Comparison of ENCODE assay signal across 10 mouse cellular contexts in genomic region chr5:143369611-143370255, GRCm38 (mm10). TPM values are rescaled to one million over a fixed set of nuclear protein-coding genes. Genes with fewer than 3 reads are reported as not detected.
DNase-seq lines count a peak whose midpoint lies in the region; ATAC-seq and TF ChIP-seq lines count a peak whose summit lies in the region.
"Had no signal": no experiment of that assay in that cellular context is flagged by ENCODE, and none has a peak within 500 bp of the region (broad histone marks: within the 10 kb centered on the region; RNA-seq: fewer than 3 reads in every experiment).

No protein-coding gene starts in this region.

- no peak for DNase-seq in kidney, adult 11 months
- DNase-seq in forebrain, embryonic 14.5 days (ENCODE audit: low spot score), result no peak
- no peak for DNase-seq in lung, postnatal 10 days
- no peak for DNase-seq in left cerebral cortex, adult 8-10 months (ENCODE audit: low spot score in 2 of 2)
- DNase-seq: kidney, adult 18-20 months had no signal

- peaks cover 93% of the 10 kb centered on the region for H3K27me3 ChIP-seq in kidney, embryonic 15.5 days
- peaks cover 68% of the 10 kb centered on the region for H3K27me3 ChIP-seq in forebrain, embryonic 14.5 days (replicated peaks; ENCODE audit: control insufficient read depth, insufficient read depth, low read length)

- no peak for TF ChIP-seq CTCF in cortical plate, adult 2 months (IDR thresholded peaks at IDR 0.05; ENCODE audit: extremely low read depth, insufficient read depth, low read length)

- H3K4me1 ChIP-seq in kidney, embryonic 15.5 days, result peaks cover 19% of the 10 kb centered on the region
- no peaks in the 10 kb centered on the region for H3K4me1 ChIP-seq in cortical plate, adult 2 months (ENCODE audit: control insufficient read depth, insufficient read depth, low read length)
- H3K4me1 ChIP-seq in forebrain, embryonic 14.5 days (ENCODE audit: control insufficient read depth, insufficient read depth, low read length), result no peaks in the 10 kb centered on the region; the same call in 1 of the 2 replicates

- H3K4me3 ChIP-seq in kidney, embryonic 15.5 days (replicated peaks), result peak overlapping the region; percentile 34
- peak overlapping the region; percentile 10; the same call in 1 of the 2 replicates for H3K4me3 ChIP-seq in cortical plate, adult 2 months (ENCODE audit: insufficient read depth, low read length)
- H3K4me3 ChIP-seq in forebrain, embryonic 14.5 days (ENCODE audit: low read depth, low read length), result peak overlapping the region; percentile 28

- ATAC-seq in kidney, embryonic 15.5 days (replicated peaks; ENCODE audit: low FRiP score), result no peak
- no peak for ATAC-seq in forebrain, embryonic 14.5 days
- ATAC-seq in megakaryocyte progenitor cell, adult 5-6 weeks (replicated peaks; ENCODE audit: poor library complexity), result 0 out of 2 replicates have a peak, but pooled peaks have one; percentile 12
- no peak for ATAC-seq in monocyte, adult 5-6 weeks (replicated peaks; ENCODE audit: insufficient number of reproducible peaks, low FRiP score, low TSS enrichment, poor library complexity, severe bottlenecking)

- no peak overlapping the region for H3K27ac ChIP-seq in kidney, embryonic 15.5 days
- no peak overlapping the region for H3K27ac ChIP-seq in cortical plate, adult 2 months (ENCODE audit: insufficient read depth, low read length)
- H3K27ac ChIP-seq in forebrain, embryonic 14.5 days (ENCODE audit: low read depth, low read length), result no peak overlapping the region

- H3K36me3 ChIP-seq in kidney, embryonic 15.5 days, result no peaks in the 10 kb centered on the region
- no peaks in the 10 kb centered on the region for H3K36me3 ChIP-seq in forebrain, embryonic 14.5 days (ENCODE audit: control insufficient read depth, insufficient read depth, low read length)

- TF ChIP-seq POLR2A in cortical plate, adult 2 months (IDR thresholded peaks at IDR 0.05; ENCODE audit: extremely low read depth, insufficient read depth, low read length), result no peak

- H3K4me2 ChIP-seq in kidney, embryonic 15.5 days, result peak overlapping the region; percentile 58
- peak overlapping the region; percentile 48 for H3K4me2 ChIP-seq in forebrain, embryonic 14.5 days (ENCODE audit: low read length)

- H3K9ac ChIP-seq in kidney, embryonic 15.5 days, result no peak overlapping the region
- peak overlapping the region; percentile 14; the same call in 1 of the 2 replicates for H3K9ac ChIP-seq in forebrain, embryonic 14.5 days (ENCODE audit: low read length)

- no peaks in the 10 kb centered on the region for H3K9me3 ChIP-seq in kidney, embryonic 15.5 days (replicated peaks)
- H3K9me3 ChIP-seq in forebrain, embryonic 14.5 days (replicated peaks; ENCODE audit: control insufficient read depth, low read length), result no peaks in the 10 kb centered on the region

- 1% methylated on average over 34 of the region's 36 CpGs for WGBS in kidney, embryonic 15.5 days
- WGBS in forebrain, embryonic 14.5 days, result under 1% methylated on average over 35 of the region's 36 CpGs

RNA-seq across cellular contexts. Expression of gene Grid2ip, which starts 12.6 kb away (rescaled TPM):
- polyA plus RNA-seq in kidney, embryonic 15.5 days (2015; fragmentation: Nextera tagmentation; extraction: Ambion mirVana), result 0.14 TPM in 1 of 2 replicates, not detected in the other
- polyA plus RNA-seq in cortical plate, adult 2 months (2012; rRNA removed), result 2.3 and 3.0 TPM in 2 replicates
- 0.18 and 0.77 TPM in 2 replicates for polyA plus RNA-seq in forebrain, embryonic 14.5 days (2014; fragmentation: Nextera tagmentation; extraction: Ambion mirVana)
- total RNA-seq in megakaryocyte progenitor cell, adult 5-6 weeks (2015), result not detected in 2 replicates
- total RNA-seq in megakaryocyte progenitor cell, adult 5-6 weeks (2017), result not detected in 2 replicates
- not detected in 3 replicates for total RNA-seq in monocyte, adult 5-6 weeks (2017)
- 1 to 10 TPM; 3.1 to 4.6 (median 3.6) TPM for total RNA-seq in left cerebral cortex, adult 8-10 months (2022)
- polyA plus RNA-seq: spleen, adult 2 months had no signal

RNA-seq across cellular contexts. Expression of gene Kdelr2, which starts 33.9 kb away (rescaled TPM):
- polyA plus RNA-seq in kidney, embryonic 15.5 days (2015; fragmentation: Nextera tagmentation; extraction: Ambion mirVana), result 344 and 350 TPM in 2 replicates
- 27.3 and 30.3 TPM in 2 replicates for polyA plus RNA-seq in cortical plate, adult 2 months (2012; rRNA removed)
- polyA plus RNA-seq in forebrain, embryonic 14.5 days (2014; fragmentation: Nextera tagmentation; extraction: Ambion mirVana), result 137 and 144 TPM in 2 replicates
- 98.7 and 103 TPM in 2 replicates for total RNA-seq in megakaryocyte progenitor cell, adult 5-6 weeks (2015)
- 150 and 171 TPM in 2 replicates for total RNA-seq in megakaryocyte progenitor cell, adult 5-6 weeks (2017)
- total RNA-seq in monocyte, adult 5-6 weeks (2017), result 47.3 to 66.2 TPM (median 47.5 TPM) in 3 replicates
- 10 to 100 TPM; 32.1 to 39.5 (median 34.3) TPM for total RNA-seq in left cerebral cortex, adult 8-10 months (2022)

RNA-seq across cellular contexts. Expression of gene Zdhhc4, which starts 40.7 kb away (rescaled TPM):
- polyA plus RNA-seq in kidney, embryonic 15.5 days (2015; fragmentation: Nextera tagmentation; extraction: Ambion mirVana), result 74.3 and 76.4 TPM in 2 replicates
- 67.2 and 67.6 TPM in 2 replicates for polyA plus RNA-seq in cortical plate, adult 2 months (2012; rRNA removed)
- 68.3 and 71.5 TPM in 2 replicates for polyA plus RNA-seq in forebrain, embryonic 14.5 days (2014; fragmentation: Nextera tagmentation; extraction: Ambion mirVana)
- total RNA-seq in megakaryocyte progenitor cell, adult 5-6 weeks (2015), result 58.7 and 66.4 TPM in 2 replicates
- total RNA-seq in megakaryocyte progenitor cell, adult 5-6 weeks (2017), result 36.2 and 38.7 TPM in 2 replicates
- 22.5 to 39.9 TPM (median 33.8 TPM) in 3 replicates for total RNA-seq in monocyte, adult 5-6 weeks (2017)
- total RNA-seq in left cerebral cortex, adult 8-10 months (2022), result 10 to 100 TPM; 43.1 to 44.4 (median 44.0) TPM

RNA-seq across cellular contexts. Expression of gene E130309D02Rik, which starts 54.6 kb away (rescaled TPM):
- polyA plus RNA-seq in kidney, embryonic 15.5 days (2015; fragmentation: Nextera tagmentation; extraction: Ambion mirVana), result 39.9 and 43.6 TPM in 2 replicates
- polyA plus RNA-seq in cortical plate, adult 2 months (2012; rRNA removed), result 16.3 and 16.9 TPM in 2 replicates
- 32.3 and 39.3 TPM in 2 replicates for polyA plus RNA-seq in forebrain, embryonic 14.5 days (2014; fragmentation: Nextera tagmentation; extraction: Ambion mirVana)
- 40.4 and 41.5 TPM in 2 replicates for total RNA-seq in megakaryocyte progenitor cell, adult 5-6 weeks (2015)
- total RNA-seq in megakaryocyte progenitor cell, adult 5-6 weeks (2017), result 23.7 and 23.8 TPM in 2 replicates
- total RNA-seq in monocyte, adult 5-6 weeks (2017), result 7.4 to 12.5 TPM (median 10.3 TPM) in 3 replicates
- total RNA-seq in left cerebral cortex, adult 8-10 months (2022), result 10 to 100 TPM; 21.7 to 24.7 (median 23.3) TPM
